Mouse (Mus musculus): Measurements from ENCODE around the gene Prkd2.

Prkd2 gene

DNA sequence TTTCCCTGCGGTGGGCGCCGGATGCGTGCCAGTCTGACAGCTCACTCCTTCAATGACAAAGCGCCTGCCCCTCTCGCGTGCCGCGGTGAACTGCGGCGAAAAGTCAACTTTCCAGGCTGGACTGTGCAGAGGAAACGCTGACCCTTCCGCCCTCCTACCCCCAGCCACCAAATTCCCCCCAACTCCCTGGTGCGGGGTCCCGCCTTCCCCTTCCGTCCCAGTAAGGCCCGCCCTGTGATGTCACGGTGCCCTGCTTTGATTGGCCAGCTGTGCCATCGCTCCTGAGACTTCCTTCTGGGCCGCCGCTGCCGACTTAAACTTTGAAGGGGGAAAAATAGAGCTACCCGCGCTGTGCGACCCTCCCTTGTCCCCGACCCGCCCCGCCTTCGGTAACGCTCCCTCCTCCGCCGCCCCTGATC lies at the start of gene Prkd2:
Gene Prkd2, plus strand, starts transcription at position 258 of the 419 bp plus-strand sequence.
- DNase-seq (ENCODE audit: low read depth, low spot score), result peak; percentile 85
- Histone ChIP-seq H3K27me3 (ENCODE audit: control insufficient read depth, insufficient read depth, low read length, poor library complexity, severe bottlenecking) (no peaks in the 10 kb centered on the region), H3K36me3 (ENCODE audit: control insufficient read depth, insufficient read depth, low read length, poor library complexity, severe bottlenecking) (peaks cover 1% of the 10 kb centered on the region)

DNA sequence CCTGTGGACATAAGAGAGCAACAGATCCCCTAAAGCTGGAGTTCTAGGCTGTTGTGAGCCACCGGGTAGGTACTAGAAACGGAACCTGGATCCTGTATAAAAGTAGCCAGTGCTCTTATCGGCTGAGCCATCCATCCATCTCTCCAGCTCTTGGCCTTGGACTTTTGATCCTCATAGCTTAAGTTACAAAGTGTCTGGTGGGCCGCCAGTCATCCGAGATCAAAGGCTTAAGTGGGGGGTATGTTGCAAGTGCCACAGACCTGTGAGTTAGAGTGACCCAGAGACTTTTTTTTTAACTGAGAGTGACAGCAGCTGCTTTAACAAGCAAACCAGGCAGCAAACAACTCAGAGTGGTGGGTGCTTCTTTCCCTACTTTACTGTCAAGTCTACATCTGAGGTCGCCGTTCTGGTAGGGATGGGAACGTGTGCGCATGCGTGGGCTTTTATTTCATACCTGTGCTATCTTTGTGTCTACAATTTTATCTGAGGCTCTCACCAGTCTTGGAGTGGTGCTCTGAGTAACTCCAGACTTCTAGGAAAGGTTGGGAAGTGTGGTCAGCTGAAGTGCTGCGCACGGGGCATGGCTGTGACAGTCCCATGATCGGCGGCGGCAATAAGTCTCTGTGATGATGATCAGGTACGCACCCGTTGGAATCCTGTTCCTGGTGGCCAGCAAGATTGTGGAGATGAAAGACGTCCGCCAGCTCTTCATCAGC lies 49.5 kb upstream of the Prkd2 start:
- Histone ChIP-seq H3K27me3 (ENCODE audit: control insufficient read depth, insufficient read depth, low read length, poor library complexity, severe bottlenecking) (no peaks in the 10 kb centered on the region), H3K36me3 (ENCODE audit: control insufficient read depth, insufficient read depth, low read length, poor library complexity, severe bottlenecking) (peaks cover 27% of the 10 kb centered on the region)
- DNase-seq (ENCODE audit: low read depth, low spot score), result no peak

DNA sequence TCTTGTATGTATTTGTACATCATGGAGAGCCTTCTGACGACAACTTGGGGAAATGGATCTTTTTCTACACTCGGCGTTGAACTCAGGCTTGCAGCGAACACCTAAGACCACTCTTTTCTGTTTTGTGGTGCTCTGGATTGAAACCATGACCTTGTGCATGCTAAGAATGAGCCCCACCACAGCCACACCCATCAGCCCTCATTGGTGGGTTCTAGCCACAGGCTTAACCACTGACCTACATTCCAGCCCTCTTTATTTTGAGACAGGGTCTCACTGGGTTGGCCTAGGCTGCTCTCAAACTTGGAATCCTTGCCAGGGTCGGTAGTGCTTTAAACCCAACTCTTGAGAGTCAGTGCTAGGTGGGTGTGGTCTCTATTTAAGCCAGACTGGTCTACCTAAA lies 47.8 kb upstream of the Prkd2 start:
- peaks cover 27% of the 10 kb centered on the region for H3K36me3 ChIP-seq (ENCODE audit: control insufficient read depth, insufficient read depth, low read length, poor library complexity, severe bottlenecking)
- no peak for DNase-seq (ENCODE audit: low read depth, low spot score)
- H3K27me3 ChIP-seq (ENCODE audit: control insufficient read depth, insufficient read depth, low read length, poor library complexity, severe bottlenecking), result no peaks in the 10 kb centered on the region

DNA sequence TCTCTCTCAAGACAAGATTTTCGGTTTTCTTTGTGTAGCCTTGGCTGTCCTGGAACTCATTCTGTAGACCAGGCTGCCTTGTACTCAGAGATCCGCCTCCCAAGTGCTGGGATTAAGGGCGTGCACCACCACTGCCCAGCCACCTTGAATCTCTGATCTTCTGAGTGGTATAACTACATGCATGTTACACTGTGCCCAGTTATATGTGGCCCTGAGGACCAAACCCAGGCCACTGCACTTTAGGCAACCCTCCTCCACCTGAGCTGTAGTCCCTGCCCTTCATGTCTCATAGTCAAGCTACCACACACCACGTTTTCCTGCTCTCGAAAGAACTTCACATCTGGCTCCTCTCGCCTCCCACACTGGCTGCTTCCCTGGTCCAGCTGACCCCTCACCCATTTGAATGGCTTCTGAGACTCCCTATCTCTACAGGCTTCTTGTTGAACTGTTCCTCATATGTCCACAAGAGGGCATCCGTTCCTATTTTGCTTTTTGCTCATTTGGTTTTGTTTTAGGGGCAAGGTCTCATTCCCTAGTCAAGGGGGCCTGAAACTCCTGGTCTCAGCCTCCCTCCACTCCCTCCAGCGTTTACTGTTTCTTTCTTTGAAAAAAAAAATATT lies 38.2 kb upstream of the Prkd2 start:
- peak; percentile 71 for DNase-seq (ENCODE audit: low read depth, low spot score)

DNA sequence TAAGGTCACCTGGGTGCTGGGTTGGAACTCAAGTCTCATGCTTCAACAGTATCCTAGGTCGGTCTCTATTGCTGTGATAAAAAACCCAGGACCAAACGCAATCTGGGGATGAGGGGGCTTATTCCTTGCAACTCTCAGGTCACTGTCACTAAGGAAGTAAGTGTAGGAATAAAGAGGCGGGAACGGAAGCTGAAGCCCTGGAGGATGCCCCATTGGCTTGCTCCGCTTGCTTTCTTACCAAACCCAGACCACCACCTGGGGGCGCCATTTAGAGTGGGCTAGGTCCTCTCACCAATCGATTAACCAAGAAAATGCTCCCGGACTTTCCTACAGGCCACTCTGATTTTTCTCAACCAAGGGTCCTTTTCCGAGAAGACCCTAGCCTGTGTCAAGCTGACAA lies 34.8 kb upstream of the Prkd2 start:
- peak; percentile 46 for DNase-seq (ENCODE audit: low read depth, low spot score)
- peaks cover 1% of the 10 kb centered on the region for H3K36me3 ChIP-seq (ENCODE audit: control insufficient read depth, insufficient read depth, low read length, poor library complexity, severe bottlenecking)
- no peaks in the 10 kb centered on the region for H3K27me3 ChIP-seq (ENCODE audit: control insufficient read depth, insufficient read depth, low read length, poor library complexity, severe bottlenecking)

More for the DNA sequence above, 38.2 kb upstream of the Prkd2 start:
- Histone ChIP-seq H3K27me3 (ENCODE audit: control insufficient read depth, insufficient read depth, low read length, poor library complexity, severe bottlenecking) (no peaks in the 10 kb centered on the region), H3K36me3 (ENCODE audit: control insufficient read depth, insufficient read depth, low read length, poor library complexity, severe bottlenecking) (no peaks in the 10 kb centered on the region; the same call in 1 of the 2 replicates)

DNA sequence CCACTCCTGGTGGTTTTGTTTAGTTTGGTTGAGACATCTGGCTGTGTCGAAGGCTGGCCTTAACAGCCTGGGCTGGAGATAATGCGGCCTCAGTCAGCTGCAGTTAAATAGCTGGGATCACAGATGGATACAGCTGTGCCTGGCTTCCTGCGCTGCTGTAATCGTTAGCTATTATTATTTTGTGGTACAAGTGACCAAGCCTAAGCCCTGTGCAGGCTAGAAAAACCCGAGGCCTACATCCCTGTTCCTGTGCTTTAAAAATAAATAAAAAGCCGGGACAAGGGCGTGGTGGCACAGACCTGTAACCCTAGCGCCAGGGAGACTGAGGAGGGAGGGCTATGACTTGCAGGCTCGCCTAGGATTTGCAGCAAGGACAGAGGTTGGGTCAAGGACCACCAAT lies 34.1 kb upstream of the Prkd2 start:
- H3K27me3 ChIP-seq (ENCODE audit: control insufficient read depth, insufficient read depth, low read length, poor library complexity, severe bottlenecking), result no peaks in the 10 kb centered on the region
- H3K36me3 ChIP-seq (ENCODE audit: control insufficient read depth, insufficient read depth, low read length, poor library complexity, severe bottlenecking), result peaks cover 1% of the 10 kb centered on the region
- DNase-seq (ENCODE audit: low read depth, low spot score), result no peak

DNA sequence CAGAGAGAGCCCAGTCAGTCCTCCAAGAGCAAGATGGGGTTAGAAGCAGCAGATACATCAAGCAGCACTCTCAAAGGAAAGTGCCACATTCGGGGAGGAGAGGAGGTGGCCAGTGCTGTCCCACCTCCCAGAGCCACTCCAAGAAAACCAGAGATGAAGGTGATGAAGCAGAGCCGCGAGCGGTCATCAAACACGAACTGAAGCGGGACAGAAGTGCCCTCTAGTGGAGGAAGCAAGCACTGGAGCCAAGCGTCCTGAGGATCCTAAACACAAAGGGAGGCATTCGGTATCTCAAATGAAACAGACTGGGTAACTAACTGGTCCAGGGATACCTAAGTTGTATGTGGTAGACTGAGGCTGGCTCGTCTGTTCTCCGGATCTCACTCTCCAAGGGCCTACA lies 33.0 kb upstream of the Prkd2 start:
- peak; percentile 67 for DNase-seq (ENCODE audit: low read depth, low spot score)
- no peaks in the 10 kb centered on the region for H3K27me3 ChIP-seq (ENCODE audit: control insufficient read depth, insufficient read depth, low read length, poor library complexity, severe bottlenecking)
- H3K36me3 ChIP-seq (ENCODE audit: control insufficient read depth, insufficient read depth, low read length, poor library complexity, severe bottlenecking), result peaks cover 1% of the 10 kb centered on the region

DNA sequence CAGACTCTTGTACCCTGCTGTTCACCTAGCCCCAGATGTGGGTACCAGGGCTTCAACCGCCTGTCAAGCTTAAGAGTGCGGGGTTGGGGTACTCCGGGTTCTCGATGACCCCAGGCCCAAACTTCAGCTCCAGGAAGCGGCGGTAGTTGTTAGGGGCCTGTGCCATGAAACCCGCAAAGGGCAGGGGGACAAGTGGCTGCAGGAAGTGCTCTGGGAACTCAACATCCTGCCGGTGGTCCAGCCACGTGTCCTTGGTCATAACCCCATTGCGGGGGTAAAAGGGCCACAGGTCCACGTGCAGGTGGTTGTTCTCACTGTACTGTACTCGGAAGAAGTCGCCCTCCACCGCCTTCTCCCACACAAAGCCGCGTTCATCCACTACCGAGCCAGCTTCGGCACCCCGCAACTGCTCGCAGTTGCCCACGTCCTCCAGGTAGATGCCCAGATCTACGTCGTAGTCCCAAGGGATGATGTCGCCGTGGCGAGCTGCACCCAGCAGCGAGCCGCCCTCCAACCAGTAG lies 32.2 kb upstream of the Prkd2 start:
- DNase-seq (ENCODE audit: low read depth, low spot score), result no peak
- H3K36me3 ChIP-seq (ENCODE audit: control insufficient read depth, insufficient read depth, low read length, poor library complexity, severe bottlenecking), result peaks cover 1% of the 10 kb centered on the region
- H3K27me3 ChIP-seq (ENCODE audit: control insufficient read depth, insufficient read depth, low read length, poor library complexity, severe bottlenecking), result no peaks in the 10 kb centered on the region

DNA sequence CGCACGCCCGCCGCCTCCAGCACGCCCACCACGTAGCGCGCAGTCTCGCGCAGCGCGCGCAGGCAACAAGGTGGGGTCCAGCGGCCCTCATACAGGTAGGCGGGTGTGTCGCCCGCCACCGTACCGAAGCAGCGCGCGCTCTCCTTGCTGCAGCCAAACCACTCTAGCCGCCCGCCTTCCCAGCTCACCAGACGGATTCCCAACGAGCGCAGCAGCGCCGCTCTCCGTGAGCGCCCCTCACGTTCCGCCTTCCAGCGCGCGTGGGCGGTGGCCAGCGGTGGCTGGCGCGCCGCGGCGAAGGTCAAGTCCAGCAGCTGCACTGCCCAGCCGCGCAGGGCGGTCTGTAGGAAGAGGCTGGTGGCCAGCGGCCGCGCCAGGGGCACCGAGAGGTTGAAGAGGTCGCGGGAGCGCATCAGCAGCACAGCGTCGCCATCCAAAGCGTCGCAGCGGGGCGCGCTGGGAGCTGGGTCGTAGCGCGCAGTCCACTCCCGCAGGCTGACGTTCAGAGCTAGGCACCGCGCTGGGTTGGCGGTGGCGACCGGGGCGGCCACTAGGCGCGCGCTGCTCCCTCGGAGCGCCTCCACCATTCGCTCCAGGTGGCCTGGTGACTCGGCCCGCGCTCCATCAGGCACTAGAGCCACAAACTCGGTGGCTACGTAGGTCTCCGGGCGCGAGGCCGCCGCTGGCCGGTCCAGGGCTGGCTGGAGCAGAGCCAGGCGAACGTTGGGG lies 31.6 kb upstream of the Prkd2 start:
- H3K27me3 ChIP-seq (ENCODE audit: control insufficient read depth, insufficient read depth, low read length, poor library complexity, severe bottlenecking), result no peaks in the 10 kb centered on the region
- no peak for DNase-seq (ENCODE audit: low read depth, low spot score)
- peaks cover 1% of the 10 kb centered on the region for H3K36me3 ChIP-seq (ENCODE audit: control insufficient read depth, insufficient read depth, low read length, poor library complexity, severe bottlenecking)

DNA sequence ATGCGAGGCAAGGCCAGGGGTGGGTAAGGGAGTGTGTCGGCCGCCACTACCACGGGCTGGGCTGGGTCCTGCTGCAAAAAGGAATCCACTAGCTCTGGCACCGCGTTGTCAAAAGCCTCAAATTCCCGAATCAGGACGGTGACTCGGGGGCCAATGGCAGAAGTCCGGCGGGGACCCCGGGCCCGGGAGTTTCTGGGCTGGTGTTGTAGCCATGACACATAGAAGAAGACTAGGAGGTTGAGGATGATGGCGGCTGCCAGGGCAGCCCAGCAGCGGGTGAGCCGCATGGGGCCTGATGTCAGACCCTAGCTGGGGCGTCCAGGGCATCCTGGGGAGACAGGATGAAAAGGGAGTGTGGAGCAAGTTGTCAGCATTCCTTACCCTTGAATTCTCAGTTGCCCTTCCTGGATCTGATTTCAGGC lies 31.0 kb upstream of the Prkd2 start:
- no peaks in the 10 kb centered on the region for H3K27me3 ChIP-seq (ENCODE audit: control insufficient read depth, insufficient read depth, low read length, poor library complexity, severe bottlenecking)
- DNase-seq (ENCODE audit: low read depth, low spot score), result no peak
- peaks cover 1% of the 10 kb centered on the region for H3K36me3 ChIP-seq (ENCODE audit: control insufficient read depth, insufficient read depth, low read length, poor library complexity, severe bottlenecking)

DNA sequence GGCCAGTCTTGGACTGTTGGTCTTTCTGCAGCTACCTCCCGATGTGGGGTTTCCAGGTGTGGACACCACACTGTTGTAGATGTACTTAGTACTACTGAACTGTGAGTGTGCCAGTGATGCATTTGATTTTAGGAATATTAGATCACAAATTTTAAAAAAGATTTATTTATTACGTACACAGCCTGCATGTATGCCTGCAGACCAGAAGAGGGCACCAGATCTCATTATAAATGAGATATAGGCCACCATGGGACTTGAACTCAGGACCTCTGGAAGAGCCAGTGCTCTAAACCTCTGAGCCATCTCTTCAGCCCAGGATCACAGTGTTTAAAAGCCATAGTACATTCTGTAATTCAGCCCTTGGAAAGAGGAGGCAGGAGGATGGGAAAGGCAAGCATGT lies 30.2 kb upstream of the Prkd2 start:
- no peaks in the 10 kb centered on the region for H3K27me3 ChIP-seq (ENCODE audit: control insufficient read depth, insufficient read depth, low read length, poor library complexity, severe bottlenecking)
- H3K36me3 ChIP-seq (ENCODE audit: control insufficient read depth, insufficient read depth, low read length, poor library complexity, severe bottlenecking), result peaks cover 1% of the 10 kb centered on the region
- DNase-seq (ENCODE audit: low read depth, low spot score), result peak; percentile 38

DNA sequence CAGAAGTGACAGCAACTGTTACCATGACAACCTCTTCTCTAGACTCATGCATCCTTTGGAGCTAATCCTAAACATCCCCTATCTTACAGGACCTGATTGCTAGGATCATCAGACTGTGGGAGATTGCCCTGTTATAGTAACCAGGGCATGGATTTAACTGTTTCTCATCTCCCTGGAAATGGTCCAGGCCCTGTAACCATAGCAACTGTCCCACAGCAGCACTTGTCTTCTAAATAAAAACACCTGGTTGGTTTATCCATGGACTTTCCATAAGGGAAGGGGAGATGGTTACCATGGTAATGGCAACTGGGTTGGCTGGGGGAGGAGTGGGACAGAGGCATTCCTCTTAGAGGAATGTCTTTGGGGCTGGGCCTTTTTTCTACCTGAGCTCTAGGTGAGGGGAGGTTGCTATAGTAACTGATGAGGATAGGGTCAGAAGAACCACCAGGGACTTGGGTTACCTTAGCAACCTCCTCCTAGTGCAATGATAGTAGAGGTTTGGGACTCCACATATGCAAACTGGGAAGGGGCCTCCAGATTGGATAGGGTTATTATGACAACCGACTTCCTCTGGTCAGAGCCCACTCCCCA lies 27.3 kb upstream of the Prkd2 start, which contains the start of gene Strn4:
Gene Strn4, plus strand, starts transcription at position 539 of the 591 bp plus-strand sequence.
- Histone ChIP-seq H3K27me3 (ENCODE audit: control insufficient read depth, insufficient read depth, low read length, poor library complexity, severe bottlenecking) (no peaks in the 10 kb centered on the region), H3K36me3 (ENCODE audit: control insufficient read depth, insufficient read depth, low read length, poor library complexity, severe bottlenecking) (peaks cover 1% of the 10 kb centered on the region; the same call in 1 of the 2 replicates)
- DNase-seq (ENCODE audit: low read depth, low spot score), result peak; percentile 32

DNA sequence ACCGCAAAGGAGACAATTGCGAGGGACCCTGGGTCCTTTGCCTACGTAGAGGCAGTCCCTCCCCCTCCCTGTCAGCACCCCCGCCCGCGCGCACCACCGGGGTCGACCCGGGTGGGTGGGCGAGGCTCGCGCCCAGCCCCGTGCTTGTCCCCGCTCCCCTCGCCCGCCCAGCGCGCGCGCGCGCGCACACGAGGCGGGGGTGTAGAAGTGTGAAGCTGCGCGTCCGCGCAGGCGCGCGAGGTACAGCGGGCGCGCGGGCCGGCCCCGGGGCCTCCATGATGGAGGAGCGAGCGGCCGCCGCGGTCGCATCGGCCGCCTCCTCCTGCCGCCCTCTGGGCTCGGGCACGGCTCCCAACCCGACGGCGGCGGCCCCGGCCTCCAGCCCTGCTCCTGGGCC lies 26.6 kb upstream of the Prkd2 start:
- peak; percentile 79 for DNase-seq (ENCODE audit: low read depth, low spot score)
- H3K27me3 ChIP-seq (ENCODE audit: control insufficient read depth, insufficient read depth, low read length, poor library complexity, severe bottlenecking), result no peaks in the 10 kb centered on the region
- peaks cover 1% of the 10 kb centered on the region; the same call in 1 of the 2 replicates for H3K36me3 ChIP-seq (ENCODE audit: control insufficient read depth, insufficient read depth, low read length, poor library complexity, severe bottlenecking)

DNA sequence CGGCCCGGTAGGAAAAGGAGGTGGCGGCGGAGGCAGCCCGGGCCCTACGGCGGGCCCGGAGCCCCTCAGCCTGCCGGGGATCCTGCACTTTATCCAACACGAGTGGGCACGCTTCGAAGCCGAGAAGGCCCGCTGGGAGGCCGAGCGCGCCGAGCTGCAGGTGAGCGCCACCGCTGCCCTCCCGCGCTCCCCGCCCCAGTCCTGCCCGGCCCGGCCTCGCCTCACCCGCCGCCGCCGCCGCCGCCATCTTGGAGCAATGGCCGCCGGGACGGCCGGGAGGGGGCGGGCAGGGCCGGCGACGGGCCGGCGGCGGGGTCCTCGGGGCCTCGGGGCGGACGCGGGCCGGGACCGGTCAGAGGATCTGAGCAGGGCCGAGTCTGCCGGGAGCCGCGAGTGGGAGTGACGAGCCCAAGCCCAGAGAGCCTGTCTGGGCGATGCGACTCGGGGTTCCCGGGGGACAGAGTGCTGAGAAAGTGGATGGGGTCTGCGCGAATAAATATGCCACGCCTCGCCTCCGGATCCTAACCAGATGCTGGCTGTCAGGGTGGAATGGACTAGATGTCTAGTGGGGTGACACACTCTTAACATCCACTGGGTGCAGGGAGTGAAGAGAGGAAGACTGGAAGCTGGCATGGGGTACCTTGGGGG lies 26.1 kb upstream of the Prkd2 start, which contains the start of gene Fkrp:
Gene Fkrp, minus strand, starts transcription at position 258 of the 648 bp plus-strand sequence.
- Histone ChIP-seq H3K36me3 (ENCODE audit: control insufficient read depth, insufficient read depth, low read length, poor library complexity, severe bottlenecking) (no peaks in the 10 kb centered on the region; the same call in 1 of the 2 replicates), H3K27me3 (ENCODE audit: control insufficient read depth, insufficient read depth, low read length, poor library complexity, severe bottlenecking) (no peaks in the 10 kb centered on the region)
- peak; percentile 38 for DNase-seq (ENCODE audit: low read depth, low spot score)
